Mouse (Mus musculus): ENCODE measurements around the gene Cxcr5. TPM values are rescaled to one million over a fixed set of nuclear protein-coding genes. Genes with fewer than 3 reads are reported as not detected.

Cxcr5 gene
- polyA plus RNA-seq, 1 experiment: 6.0 TPM

- WGBS: 70% methylated on average over 11 of the region's 11 CpGs
- no peak for TF ChIP-seq CTCF (IDR thresholded peaks at IDR 0.05; ENCODE audit: insufficient read depth, low read length)
- no peak for TF ChIP-seq POLR2A (IDR thresholded peaks at IDR 0.05; ENCODE audit: borderline replicate concordance, extremely low read depth, low read depth, low read length)
- DNase-seq: peak; percentile 17
- Histone ChIP-seq H3K4me3 (replicated peaks; ENCODE audit: extremely low read depth, low read depth, low read length) (no peak overlapping the region), H3K4me1 (ENCODE audit: control insufficient read depth, insufficient read depth, low read length) (peaks cover 27% of the 10 kb centered on the region)
Measured at GRCm38 (mm10) chr9:44513121-44513520, 48.6 kb downstream of the Cxcr5 start.

DNA sequence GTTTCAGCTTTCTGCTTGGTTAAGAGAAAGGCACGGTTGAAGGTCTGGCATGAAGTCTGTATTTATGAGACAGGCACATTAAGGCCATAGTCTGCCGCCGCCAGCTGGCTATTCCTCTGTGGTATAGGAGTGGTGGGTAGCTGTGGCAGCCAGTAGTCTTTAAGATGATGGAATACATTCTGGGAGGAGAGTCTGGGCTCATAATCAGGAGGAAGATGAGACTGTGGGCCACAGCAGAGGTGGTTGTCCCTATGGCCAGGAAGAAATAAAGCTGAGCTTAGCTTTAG, 49.0 kb downstream of the Cxcr5 start:
- TF ChIP-seq CTCF (IDR thresholded peaks at IDR 0.05; ENCODE audit: insufficient read depth, low read length) (no peak), POLR2A (IDR thresholded peaks at IDR 0.05; ENCODE audit: borderline replicate concordance, extremely low read depth, low read depth, low read length) (no peak)
- Histone ChIP-seq H3K4me1 (ENCODE audit: control insufficient read depth, insufficient read depth, low read length) (peaks cover 27% of the 10 kb centered on the region), H3K4me3 (replicated peaks; ENCODE audit: extremely low read depth, low read depth, low read length) (no peak overlapping the region)
- DNase-seq: no peak
- 72% methylated on average over 3 of the region's 3 CpGs for WGBS

DNA sequence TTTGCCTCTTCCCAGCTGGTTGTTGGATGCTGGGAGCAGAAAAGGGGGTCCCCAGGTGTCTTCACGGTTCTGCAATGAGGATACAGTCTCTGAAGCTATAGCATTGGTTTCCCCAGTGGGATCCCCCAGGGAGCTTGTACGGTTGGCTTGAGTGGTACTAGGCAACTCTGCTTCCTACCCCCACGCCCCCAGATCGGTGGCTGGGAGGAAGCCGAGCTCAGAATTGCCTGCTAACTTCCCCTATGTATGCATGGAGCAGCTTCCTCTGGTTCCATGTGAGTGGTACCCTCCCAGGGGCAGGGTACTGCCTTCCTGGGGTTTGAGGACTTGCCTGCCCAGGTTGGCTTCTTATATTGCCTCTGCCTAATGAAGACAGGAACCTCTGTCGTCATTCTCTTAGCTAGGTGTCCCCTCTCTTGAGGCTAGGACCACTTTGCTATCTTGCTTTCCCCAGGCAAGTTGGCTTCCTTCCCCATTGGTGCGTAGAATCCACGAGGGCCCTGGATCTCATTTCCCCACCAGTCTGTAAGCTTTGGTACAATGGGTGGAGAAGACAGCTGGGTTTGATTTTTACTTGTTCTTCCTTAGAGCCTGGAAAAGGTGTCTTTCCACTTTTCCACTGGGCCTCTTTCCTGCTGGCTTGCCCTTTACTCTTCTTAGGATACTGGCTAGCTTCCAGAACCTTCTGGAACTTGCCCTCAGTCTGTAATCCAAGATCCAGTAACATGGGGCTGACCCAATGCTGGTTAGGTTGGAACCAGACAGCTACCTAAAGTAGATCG, 49.6 kb downstream of the Cxcr5 start:
- DNase-seq: peak; percentile 25
- Histone ChIP-seq H3K4me3 (replicated peaks; ENCODE audit: extremely low read depth, low read depth, low read length) (no peak overlapping the region), H3K4me1 (ENCODE audit: control insufficient read depth, insufficient read depth, low read length) (peaks cover 27% of the 10 kb centered on the region)
- TF ChIP-seq CTCF (IDR thresholded peaks at IDR 0.05; ENCODE audit: insufficient read depth, low read length) (no peak), POLR2A (IDR thresholded peaks at IDR 0.05; ENCODE audit: borderline replicate concordance, extremely low read depth, low read depth, low read length) (no peak)
- 32% methylated on average over 9 of the region's 9 CpGs for WGBS

- Histone ChIP-seq H3K4me3 (replicated peaks; ENCODE audit: extremely low read depth, low read depth, low read length) (no peak overlapping the region), H3K4me1 (ENCODE audit: control insufficient read depth, insufficient read depth, low read length) (peaks cover 27% of the 10 kb centered on the region)
- TF ChIP-seq CTCF (IDR thresholded peaks at IDR 0.05; ENCODE audit: insufficient read depth, low read length) (no peak), POLR2A (IDR thresholded peaks at IDR 0.05; ENCODE audit: borderline replicate concordance, extremely low read depth, low read depth, low read length) (peak; percentile 24; the same call in 1 of the 2 replicates)
- WGBS: 21% methylated on average over 5 of the region's 5 CpGs
- DNase-seq: peak; percentile 66
Measured at GRCm38 (mm10) chr9:44510872-44511601, 50.6 kb downstream of the Cxcr5 start.

GRCm38 (mm10) chr9:44510355-44510871, 51.3 kb downstream of the Cxcr5 start:
- Histone ChIP-seq H3K4me3 (replicated peaks; ENCODE audit: extremely low read depth, low read depth, low read length) (no peak overlapping the region), H3K4me1 (ENCODE audit: control insufficient read depth, insufficient read depth, low read length) (peaks cover 23% of the 10 kb centered on the region)
- TF ChIP-seq CTCF (IDR thresholded peaks at IDR 0.05; ENCODE audit: insufficient read depth, low read length): no peak
- TF ChIP-seq POLR2A (IDR thresholded peaks at IDR 0.05; ENCODE audit: borderline replicate concordance, extremely low read depth, low read depth, low read length): no peak
- 33% methylated on average over 9 of the region's 9 CpGs for WGBS
- peak; percentile 30 for DNase-seq

- Histone ChIP-seq H3K4me1 (ENCODE audit: control insufficient read depth, insufficient read depth, low read length) (peaks cover 20% of the 10 kb centered on the region), H3K4me3 (replicated peaks; ENCODE audit: extremely low read depth, low read depth, low read length) (peak overlapping the region; percentile 53)
- WGBS: 4% methylated on average over 27 of the region's 27 CpGs
- DNase-seq: peak; percentile 89
- peak; percentile 47; the same call in 1 of the 2 replicates for TF ChIP-seq POLR2A (IDR thresholded peaks at IDR 0.05; ENCODE audit: borderline replicate concordance, extremely low read depth, low read depth, low read length)
- TF ChIP-seq CTCF (IDR thresholded peaks at IDR 0.05; ENCODE audit: insufficient read depth, low read length): peak; percentile 59
Measured at GRCm38 (mm10) chr9:44509487-44510354, 52.0 kb downstream of the Cxcr5 start.

- TF ChIP-seq CTCF (IDR thresholded peaks at IDR 0.05; ENCODE audit: insufficient read depth, low read length) (no peak), POLR2A (IDR thresholded peaks at IDR 0.05; ENCODE audit: borderline replicate concordance, extremely low read depth, low read depth, low read length) (no peak)
- peaks cover 20% of the 10 kb centered on the region for H3K4me1 ChIP-seq (ENCODE audit: control insufficient read depth, insufficient read depth, low read length)
- H3K4me3 ChIP-seq (replicated peaks; ENCODE audit: extremely low read depth, low read depth, low read length): no peak overlapping the region
- whole genome bisulfite sequencing: 81% methylated on average over 19 of the region's 19 CpGs
- DNase-seq: peak; percentile 8
Measured at GRCm38 (mm10) chr9:44508721-44509486, 52.8 kb downstream of the Cxcr5 start.

DNA sequence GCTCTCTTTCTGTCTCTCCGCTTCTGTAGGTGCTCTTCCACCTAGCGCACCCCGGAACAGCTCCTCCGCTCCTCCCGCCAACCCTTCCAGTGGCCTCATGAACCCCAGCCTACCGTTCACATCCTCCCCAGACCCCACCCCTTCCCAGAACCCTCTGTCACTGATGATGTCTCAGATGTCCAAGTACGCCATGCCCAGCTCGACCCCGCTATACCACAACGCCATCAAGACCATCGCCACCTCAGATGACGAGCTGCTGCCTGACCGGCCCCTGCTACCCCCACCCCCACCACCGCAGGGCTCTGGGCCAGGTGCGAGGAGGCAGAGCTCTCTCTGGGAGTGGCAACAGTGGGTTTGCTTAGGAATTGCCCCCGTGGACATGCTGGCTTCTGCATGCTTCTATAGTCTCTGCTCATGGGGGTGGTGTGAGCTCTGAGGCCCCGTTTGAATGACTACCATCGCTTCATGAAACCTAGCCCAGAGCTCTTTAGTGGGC, 53.5 kb downstream of the Cxcr5 start:
- Histone ChIP-seq H3K4me1 (ENCODE audit: control insufficient read depth, insufficient read depth, low read length) (peaks cover 20% of the 10 kb centered on the region), H3K4me3 (replicated peaks; ENCODE audit: extremely low read depth, low read depth, low read length) (no peak overlapping the region)
- TF ChIP-seq CTCF (IDR thresholded peaks at IDR 0.05; ENCODE audit: insufficient read depth, low read length) (no peak), POLR2A (IDR thresholded peaks at IDR 0.05; ENCODE audit: borderline replicate concordance, extremely low read depth, low read depth, low read length) (no peak)
- no peak for DNase-seq
- WGBS: 78% methylated on average over 18 of the region's 18 CpGs

All from lung, adult 2 months (tissue).